Mouse (Mus musculus): ENCODE measurements at regions not wholly inside any gene's neighbourhood (a gene's known extent, or its start where the extent isn't known, plus 50 kb on each side); places are given as distances from the start of the nearest gene placed in this dataset.

GRCm38 (mm10) chr3:104295015-104295719 is 75.0 kb upstream of the Magi3 start:
- ATAC-seq (ENCODE audit: extremely low read depth, insufficient number of reproducible peaks, low FRiP score, low TSS enrichment), result no peak
- H3K27ac ChIP-seq (replicated peaks), result peak overlapping the region; percentile 25; the same call in 1 of the 2 replicates
- H3K4me2 ChIP-seq, result no peak overlapping the region
- H3K36me3 ChIP-seq, result no peaks in the 10 kb centered on the region
- 32% methylated on average over 8 of the region's 8 CpGs for WGBS
- H3K9ac ChIP-seq, result no peak overlapping the region
- H3K4me1 ChIP-seq, result peaks cover 28% of the 10 kb centered on the region
- H3K4me3 ChIP-seq, result no peak overlapping the region
- H3K9me3 ChIP-seq, result no peaks in the 10 kb centered on the region
- H3K27me3 ChIP-seq (replicated peaks), result no peaks in the 10 kb centered on the region

- WGBS, result 68% methylated on average over 3 of the region's 3 CpGs
- Histone ChIP-seq H3K27me3 (replicated peaks) (no peaks in the 10 kb centered on the region), H3K27ac (replicated peaks) (no peak overlapping the region), H3K4me1 (peaks cover 20% of the 10 kb centered on the region), H3K9ac (no peak overlapping the region), H3K4me3 (no peak overlapping the region), H3K36me3 (no peaks in the 10 kb centered on the region), H3K9me3 (no peaks in the 10 kb centered on the region), H3K4me2 (no peak overlapping the region)
- no peak for ATAC-seq (ENCODE audit: extremely low read depth, insufficient number of reproducible peaks, low FRiP score, low TSS enrichment)
These were observed 73.7 kb upstream of the Magi3 start for GRCm38 (mm10) chr3:104293869-104294268.

GRCm38 (mm10) chr3:104288970-104289680 is 69.0 kb upstream of the Magi3 start:
- Histone ChIP-seq H3K9ac (no peak overlapping the region), H3K4me1 (peaks cover 8% of the 10 kb centered on the region), H3K27ac (replicated peaks) (no peak overlapping the region), H3K4me3 (no peak overlapping the region), H3K9me3 (no peaks in the 10 kb centered on the region), H3K27me3 (replicated peaks) (no peaks in the 10 kb centered on the region), H3K36me3 (no peaks in the 10 kb centered on the region), H3K4me2 (no peak overlapping the region)
- WGBS, result 71% methylated on average over 5 of the region's 5 CpGs
- no peak for ATAC-seq (ENCODE audit: extremely low read depth, insufficient number of reproducible peaks, low FRiP score, low TSS enrichment)

GRCm38 (mm10) chr3:104287900-104288299 is 67.7 kb upstream of the Magi3 start:
- Histone ChIP-seq H3K4me1 (peaks cover 16% of the 10 kb centered on the region), H3K27ac (replicated peaks) (no peak overlapping the region)
- ATAC-seq (ENCODE audit: extremely low read depth, insufficient number of reproducible peaks, low FRiP score, low TSS enrichment), result no peak

GRCm38 (mm10) chr3:104284961-104285360 is 64.8 kb upstream of the Magi3 start:
- Histone ChIP-seq H3K36me3 (no peaks in the 10 kb centered on the region), H3K9me3 (no peaks in the 10 kb centered on the region), H3K27me3 (replicated peaks) (no peaks in the 10 kb centered on the region), H3K4me3 (no peak overlapping the region), H3K9ac (no peak overlapping the region), H3K27ac (replicated peaks) (no peak overlapping the region), H3K4me2 (no peak overlapping the region), H3K4me1 (peaks cover 16% of the 10 kb centered on the region)
- no peak for ATAC-seq (ENCODE audit: extremely low read depth, insufficient number of reproducible peaks, low FRiP score, low TSS enrichment)
- 85% methylated on average over 2 of the region's 2 CpGs for WGBS

More at GRCm38 (mm10) chr3:104287900-104288299, 67.7 kb upstream of the Magi3 start:
- Histone ChIP-seq H3K36me3 (no peaks in the 10 kb centered on the region), H3K9me3 (no peaks in the 10 kb centered on the region), H3K27me3 (replicated peaks) (no peaks in the 10 kb centered on the region), H3K9ac (no peak overlapping the region), H3K4me3 (no peak overlapping the region), H3K4me2 (no peak overlapping the region)

- 36% methylated on average over 5 of the region's 5 CpGs for WGBS
These were observed 63.7 kb upstream of the Magi3 start for GRCm38 (mm10) chr3:104283855-104284254.

GRCm38 (mm10) chr3:104279505-104279904 is 59.3 kb upstream of the Magi3 start:
- Histone ChIP-seq H3K27me3 (replicated peaks) (no peaks in the 10 kb centered on the region), H3K4me1 (peaks cover 11% of the 10 kb centered on the region), H3K9me3 (no peaks in the 10 kb centered on the region), H3K4me3 (no peak overlapping the region), H3K36me3 (no peaks in the 10 kb centered on the region), H3K27ac (replicated peaks) (no peak overlapping the region), H3K9ac (no peak overlapping the region), H3K4me2 (no peak overlapping the region)
- no peak for ATAC-seq (ENCODE audit: extremely low read depth, insufficient number of reproducible peaks, low FRiP score, low TSS enrichment)
- 59% methylated on average over 6 of the region's 6 CpGs for WGBS

More at GRCm38 (mm10) chr3:104283855-104284254, 63.7 kb upstream of the Magi3 start:
- no peaks in the 10 kb centered on the region for H3K27me3 ChIP-seq (replicated peaks)
- H3K4me2 ChIP-seq, result no peak overlapping the region
- 0 out of 2 replicates have a peak overlapping the region, but pooled peaks have one; percentile 43 for H3K27ac ChIP-seq (replicated peaks)
- H3K9me3 ChIP-seq, result no peaks in the 10 kb centered on the region
- H3K9ac ChIP-seq, result no peak overlapping the region
- no peak for ATAC-seq (ENCODE audit: extremely low read depth, insufficient number of reproducible peaks, low FRiP score, low TSS enrichment)
- no peaks in the 10 kb centered on the region for H3K36me3 ChIP-seq
- H3K4me3 ChIP-seq, result no peak overlapping the region
- peaks cover 16% of the 10 kb centered on the region for H3K4me1 ChIP-seq

GRCm38 (mm10) chr3:104274718-104275302 is 54.6 kb upstream of the Magi3 start:
- no peak overlapping the region for H3K4me3 ChIP-seq
- H3K27ac ChIP-seq (replicated peaks), result no peak overlapping the region
- H3K36me3 ChIP-seq, result no peaks in the 10 kb centered on the region
- no peaks in the 10 kb centered on the region for H3K27me3 ChIP-seq (replicated peaks)
- H3K9me3 ChIP-seq, result no peaks in the 10 kb centered on the region
- H3K4me2 ChIP-seq, result no peak overlapping the region
- 36% methylated on average over 1 of the region's 1 CpGs for WGBS
- ATAC-seq (ENCODE audit: extremely low read depth, insufficient number of reproducible peaks, low FRiP score, low TSS enrichment), result no peak
- no peak overlapping the region for H3K9ac ChIP-seq
- H3K4me1 ChIP-seq, result no peaks in the 10 kb centered on the region; the same call in none of the 2 replicates

- no peaks in the 10 kb centered on the region for H3K36me3 ChIP-seq
- H3K9me3 ChIP-seq, result no peaks in the 10 kb centered on the region
- no peak overlapping the region for H3K27ac ChIP-seq (replicated peaks)
- H3K4me2 ChIP-seq, result no peak overlapping the region
- H3K4me3 ChIP-seq, result no peak overlapping the region
- no peaks in the 10 kb centered on the region; the same call in none of the 2 replicates for H3K4me1 ChIP-seq
- ATAC-seq (ENCODE audit: extremely low read depth, insufficient number of reproducible peaks, low FRiP score, low TSS enrichment), result no peak
- H3K9ac ChIP-seq, result no peak overlapping the region
- H3K27me3 ChIP-seq (replicated peaks), result no peaks in the 10 kb centered on the region
These were observed 53.9 kb upstream of the Magi3 start for GRCm38 (mm10) chr3:104274084-104274483.
